Mouse (Mus musculus) testis, adult 2 months (tissue): ENCODE measurements around the gene Arf3. TPM values are rescaled to one million over a fixed set of nuclear protein-coding genes. Genes with fewer than 3 reads are reported as not detected.

Source experiments
- H3K27ac ChIP-seq: fragments of 200-500 bp; 2 replicates; pipeline ENCODE4 v1.5.1; 2012; ENCODE audit warnings: low read depth, low read length; ENCODE audit not compliant: control insufficient read depth, insufficient read depth
- H3K27me3 ChIP-seq: fragments of 200-500 bp; 2 replicates; pipeline ENCODE4 v1.6.1; 2012; ENCODE audit warnings: mild to moderate bottlenecking, low read length, moderate library complexity; ENCODE audit not compliant: control insufficient read depth, insufficient read depth
- H3K36me3 ChIP-seq: fragments of 200-500 bp; 2 replicates; pipeline ENCODE4 v1.6.1; 2012; ENCODE audit warnings: mild to moderate bottlenecking, low read length; ENCODE audit not compliant: control insufficient read depth, insufficient read depth
- H3K4me1 ChIP-seq: fragments of 200-500 bp; 2 replicates; pipeline ENCODE4 v1.6.1; 2012; ENCODE audit warnings: low read length; ENCODE audit not compliant: control insufficient read depth, insufficient read depth
- H3K4me3 ChIP-seq: fragments of 200-500 bp; 2 replicates; pipeline ENCODE4 v1.5.1; 2012; ENCODE audit warnings: low read depth, mild to moderate bottlenecking, low read length, moderate library complexity, mixed read lengths; ENCODE audit not compliant: control insufficient read depth
- CTCF ChIP-seq: fragments of 200-500 bp; IDR thresholded peaks from 2 replicates; pipeline ENCODE4 v1.5.1; 2012; ENCODE audit warnings: low read depth, mild to moderate bottlenecking, inconsistent platforms, low read length, moderate library complexity; ENCODE audit not compliant: control insufficient read depth, insufficient read depth, insufficient replicate concordance
- POLR2A ChIP-seq: fragments of 200-500 bp; IDR thresholded peaks from 2 replicates; pipeline ENCODE4 v1.6.1; 2012; ENCODE audit warnings: low read depth, mild to moderate bottlenecking, inconsistent platforms, low read length, moderate library complexity; ENCODE audit not compliant: control insufficient read depth
- polyA plus RNA-seq: library from polyadenylated mRNA; depleted of rRNA; stranded (reverse); fragments of >200 nt; gene quantifications from 2 replicates; pipeline ENCODE4 v1.2.3, GENCODE M21; 2012; rRNA removed

The Arf3 gene
- polyA plus RNA-seq, 1 experiment, result 80.4 TPM

GRCm38 (mm10) chr15:98692171-98692715 lies 70.8 kb downstream of the Arf3 start:
- Histone ChIP-seq H3K27ac (no peak overlapping the region), H3K36me3 (no peaks in the 10 kb centered on the region), H3K4me1 (peaks cover 12% of the 10 kb centered on the region), H3K27me3 (no peaks in the 10 kb centered on the region), H3K4me3 (no peak overlapping the region)
- TF ChIP-seq CTCF (no peak), POLR2A (no peak)

- TF ChIP-seq POLR2A, result no peak
- no peak for TF ChIP-seq CTCF
- Histone ChIP-seq H3K4me3 (no peak overlapping the region), H3K27me3 (no peaks in the 10 kb centered on the region), H3K27ac (no peak overlapping the region), H3K36me3 (no peaks in the 10 kb centered on the region), H3K4me1 (peaks cover 12% of the 10 kb centered on the region)
Measured at GRCm38 (mm10) chr15:98691486-98692147, 71.4 kb downstream of the Arf3 start.

- H3K27me3 ChIP-seq, result no peaks in the 10 kb centered on the region
- no peak overlapping the region for H3K4me3 ChIP-seq
- no peak for TF ChIP-seq CTCF
- no peak for TF ChIP-seq POLR2A
- H3K36me3 ChIP-seq, result no peaks in the 10 kb centered on the region
- no peaks in the 10 kb centered on the region for H3K4me1 ChIP-seq
- no peak overlapping the region for H3K27ac ChIP-seq
Measured at GRCm38 (mm10) chr15:98689682-98690081, 73.3 kb downstream of the Arf3 start.

Other genes starting within 250 kb of the Arf3 start
- gene Kansl2, start 228.9 kb downstream of the Arf3 start, polyA plus RNA-seq, result 19.8 and 20.1 TPM in 2 replicates
- gene Ccnt1, start 192.3 kb downstream of the Arf3 start, polyA plus RNA-seq, result 11.4 and 15.1 TPM in 2 replicates
- 88.1 and 104 TPM in 2 replicates for gene 4930415O20Rik, start 192.2 kb downstream of the Arf3 start, polyA plus RNA-seq
- gene Adcy6, start 153.1 kb downstream of the Arf3 start, polyA plus RNA-seq, result 15.0 and 18.8 TPM in 2 replicates
- gene Cacnb3, start 132.4 kb downstream of the Arf3 start, polyA plus RNA-seq, result 3.1 and 3.2 TPM in 2 replicates
- gene Ddx23, start 100.3 kb downstream of the Arf3 start, polyA plus RNA-seq, result 15.1 and 16.9 TPM in 2 replicates
- gene Rnd1, start 85.8 kb downstream of the Arf3 start, polyA plus RNA-seq, result 0.32 and 0.46 TPM in 2 replicates
- gene Ccdc65, start 55.0 kb downstream of the Arf3 start, polyA plus RNA-seq, result 158 and 181 TPM in 2 replicates
- gene Fkbp11, start 35.0 kb downstream of the Arf3 start, polyA plus RNA-seq, result 1.0 and 1.4 TPM in 2 replicates
- 0.47 and 0.67 TPM in 2 replicates for gene Wnt10b, start 14.9 kb upstream of the Arf3 start, polyA plus RNA-seq
- gene Wnt1, start 26.6 kb upstream of the Arf3 start, polyA plus RNA-seq, result 3.5 and 4.0 TPM in 2 replicates
- 0.02 TPM in 1 of 2 replicates, not detected in the other for gene Ddn, start 46.3 kb upstream of the Arf3 start, polyA plus RNA-seq
- 18.4 and 19.5 TPM in 2 replicates for gene Prkag1, start 68.3 kb upstream of the Arf3 start, polyA plus RNA-seq
- 17.0 and 17.4 TPM in 2 replicates for gene Kmt2d, start 108.0 kb upstream of the Arf3 start, polyA plus RNA-seq
- 4.6 and 4.8 TPM in 2 replicates for gene Rhebl1, start 131.3 kb upstream of the Arf3 start, polyA plus RNA-seq
- gene Dhh, start 135.3 kb upstream of the Arf3 start, polyA plus RNA-seq, result 9.4 and 10.8 TPM in 2 replicates
- 478 and 581 TPM in 2 replicates for gene Lmbr1l, start 155.0 kb upstream of the Arf3 start, polyA plus RNA-seq
- gene Tuba1b, start 171.4 kb upstream of the Arf3 start, polyA plus RNA-seq, result 124 and 148 TPM in 2 replicates
- 2.3 and 2.4 TPM in 2 replicates for gene Gm49450, start 190.3 kb upstream of the Arf3 start, polyA plus RNA-seq
- gene Tuba1a, start 190.5 kb upstream of the Arf3 start, polyA plus RNA-seq, result 77.2 and 93.1 TPM in 2 replicates